Mouse (Mus musculus) hindbrain, embryonic 10.5 days (tissue): ENCODE data around the gene Scube3. TPM values are rescaled to one million over a fixed set of nuclear protein-coding genes. Genes with fewer than 3 reads are reported as not detected.

Source experiments
- DNase-seq: peaks from one replicate; pipeline ENCODE4 v3.0.0-alpha.2; 2017; ENCODE audit warnings: low spot score
- H3K27ac ChIP-seq: fragments of 300-500 bp; sonication (generic); 2 replicates; pipeline ENCODE4 v1.5.1; 2016; ENCODE audit warnings: mild to moderate bottlenecking, moderate library complexity
- H3K27me3 ChIP-seq: fragments of 300-500 bp; sonication (generic); 2 replicates; pipeline ENCODE4 v1.6.1; 2016; ENCODE audit warnings: mild to moderate bottlenecking; ENCODE audit not compliant: poor library complexity, insufficient read depth, severe bottlenecking
- H3K36me3 ChIP-seq: fragments of 300-500 bp; sonication (generic); 2 replicates; pipeline ENCODE4 v1.6.1; 2016; ENCODE audit warnings: mild to moderate bottlenecking, moderate library complexity
- H3K4me1 ChIP-seq: fragments of 300-500 bp; sonication (generic); replicated peaks from 2 replicates; pipeline ENCODE4 v1.6.1; 2016; ENCODE audit warnings: mild to moderate bottlenecking
- H3K4me3 ChIP-seq: fragments of 300-500 bp; sonication (generic); 2 replicates; pipeline ENCODE4 v1.5.1; 2016; ENCODE audit warnings: mild to moderate bottlenecking, moderate library complexity
- H3K9me3 ChIP-seq: fragments of 300-500 bp; sonication (generic); 2 replicates; pipeline ENCODE4 v1.6.1; 2016; ENCODE audit warnings: mild to moderate bottlenecking, moderate library complexity
- WGBS: fragments of 180-500 bp; shearing (Covaris S2); methylation state at CpG from one replicate; pipeline ENCODE4 v1.1.7; 2016; 5-methylcytosine and 5-hydroxymethylcytosine counted together
- polyA plus RNA-seq: library from polyadenylated mRNA; unstranded; fragments of >200 nt; fragmentation: Nextera tagmentation; extraction: Ambion mirVana; gene quantifications from 2 replicates; pipeline ENCODE4 v1.2.1, GENCODE M21; 2016

Gene Scube3
- polyA plus RNA-seq, 1 experiment from 2014 or later = 10.7 TPM

DNA sequence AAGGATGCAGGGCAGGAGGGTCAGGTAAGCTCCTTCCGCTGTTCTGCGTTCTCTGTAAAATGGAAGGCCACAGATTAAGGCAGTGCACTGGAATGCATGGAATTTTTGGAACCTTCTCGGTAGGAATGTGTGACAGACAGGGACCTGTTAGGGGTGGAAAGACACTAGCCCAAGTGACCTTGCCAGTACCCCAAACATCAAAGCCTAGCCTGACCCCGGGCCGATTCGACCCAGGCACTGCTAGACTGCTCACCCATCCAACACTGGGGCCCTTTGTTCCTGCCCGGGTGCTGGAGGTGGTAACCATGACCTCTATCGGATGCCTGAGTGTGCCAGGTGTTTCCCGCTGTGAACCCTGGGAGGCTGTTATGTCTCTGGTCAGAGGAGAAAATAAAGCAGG, 3.3 kb upstream of the Scube3 start:
- Histone ChIP-seq H3K9me3 (no peaks in the 10 kb centered on the region), H3K36me3 (no peaks in the 10 kb centered on the region), H3K4me1 (peaks cover 59% of the 10 kb centered on the region), H3K27me3 (peaks cover 64% of the 10 kb centered on the region), H3K4me3 (no peak overlapping the region), H3K27ac (peak overlapping the region; percentile 10)
- 64% methylated on average over 9 of the region's 9 CpGs for WGBS
- DNase-seq = no peak

DNA sequence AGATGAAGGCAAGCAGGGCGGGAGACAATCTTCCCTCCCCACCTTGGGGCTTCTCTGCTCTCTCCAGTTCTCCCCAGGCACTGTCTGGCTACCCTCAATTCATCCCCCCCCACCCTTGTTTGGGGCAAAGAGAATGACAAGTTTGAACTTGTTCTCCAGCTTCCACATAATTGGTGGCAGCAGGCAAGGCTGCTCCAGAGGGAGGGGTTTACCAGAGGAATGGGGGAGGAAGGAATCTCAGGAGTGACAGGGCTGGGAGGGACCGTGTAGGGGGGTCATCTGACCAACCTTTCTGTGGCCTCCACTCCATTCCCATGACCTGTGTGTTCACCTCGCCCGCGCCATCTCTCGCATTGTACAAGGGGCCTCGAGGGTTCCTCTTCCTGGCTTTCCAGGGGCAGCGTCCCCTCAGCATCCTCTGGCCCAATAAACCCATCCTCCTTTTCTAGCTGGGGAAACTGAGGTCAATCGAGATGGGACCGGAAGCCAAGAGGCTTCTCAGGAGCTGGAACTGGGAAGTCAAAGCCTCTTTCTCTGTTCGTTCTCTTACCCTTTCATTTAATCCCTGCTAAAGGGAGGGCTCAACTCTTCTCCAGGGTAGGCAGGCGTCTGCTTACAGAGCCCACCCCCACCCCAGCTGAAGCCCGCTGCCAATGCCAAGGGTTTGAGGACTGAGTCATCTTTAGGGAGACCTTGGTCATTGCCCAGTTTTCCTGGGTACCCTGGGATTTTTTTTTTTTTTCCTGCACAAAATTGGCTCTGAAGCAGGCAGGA, 1.3 kb upstream of the Scube3 start:
- no peaks in the 10 kb centered on the region for H3K36me3 ChIP-seq
- 12% methylated on average over 13 of the region's 13 CpGs for WGBS
- H3K4me3 ChIP-seq = peak overlapping the region; percentile 94
- H3K9me3 ChIP-seq = no peaks in the 10 kb centered on the region
- peak; percentile 52 for DNase-seq
- peaks cover 61% of the 10 kb centered on the region for H3K27me3 ChIP-seq
- peak overlapping the region; percentile 98 for H3K27ac ChIP-seq
- H3K4me1 ChIP-seq = peaks cover 74% of the 10 kb centered on the region

DNA sequence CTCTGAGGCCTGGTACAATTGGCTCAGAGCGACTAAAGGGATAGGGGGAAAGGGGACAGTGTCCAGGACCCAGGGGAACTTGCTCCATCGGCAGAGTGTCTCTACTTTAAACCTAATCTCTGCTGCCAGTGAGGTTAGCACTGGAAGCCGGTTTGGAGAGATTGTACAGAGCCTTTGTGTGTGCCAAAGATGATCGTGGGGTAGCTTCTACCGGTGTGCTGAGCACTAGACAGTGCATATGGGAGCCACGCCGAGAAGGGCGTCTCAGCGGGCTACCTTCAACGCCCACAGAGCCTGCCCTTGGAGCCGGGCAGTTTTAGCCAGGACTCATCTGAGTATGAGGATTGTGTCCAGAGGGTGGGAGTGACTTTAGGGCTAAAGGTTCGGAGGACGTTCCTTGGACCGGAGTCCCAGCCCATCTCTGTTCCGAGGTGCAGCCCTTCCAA, 713 bp upstream of the Scube3 start:
- Histone ChIP-seq H3K9me3 (no peaks in the 10 kb centered on the region), H3K36me3 (no peaks in the 10 kb centered on the region), H3K4me3 (peak overlapping the region; percentile 94), H3K27ac (peak overlapping the region; percentile 98), H3K4me1 (peaks cover 78% of the 10 kb centered on the region), H3K27me3 (peaks cover 68% of the 10 kb centered on the region)
- under 1% methylated on average over 15 of the region's 15 CpGs for WGBS
- no peak for DNase-seq

DNA sequence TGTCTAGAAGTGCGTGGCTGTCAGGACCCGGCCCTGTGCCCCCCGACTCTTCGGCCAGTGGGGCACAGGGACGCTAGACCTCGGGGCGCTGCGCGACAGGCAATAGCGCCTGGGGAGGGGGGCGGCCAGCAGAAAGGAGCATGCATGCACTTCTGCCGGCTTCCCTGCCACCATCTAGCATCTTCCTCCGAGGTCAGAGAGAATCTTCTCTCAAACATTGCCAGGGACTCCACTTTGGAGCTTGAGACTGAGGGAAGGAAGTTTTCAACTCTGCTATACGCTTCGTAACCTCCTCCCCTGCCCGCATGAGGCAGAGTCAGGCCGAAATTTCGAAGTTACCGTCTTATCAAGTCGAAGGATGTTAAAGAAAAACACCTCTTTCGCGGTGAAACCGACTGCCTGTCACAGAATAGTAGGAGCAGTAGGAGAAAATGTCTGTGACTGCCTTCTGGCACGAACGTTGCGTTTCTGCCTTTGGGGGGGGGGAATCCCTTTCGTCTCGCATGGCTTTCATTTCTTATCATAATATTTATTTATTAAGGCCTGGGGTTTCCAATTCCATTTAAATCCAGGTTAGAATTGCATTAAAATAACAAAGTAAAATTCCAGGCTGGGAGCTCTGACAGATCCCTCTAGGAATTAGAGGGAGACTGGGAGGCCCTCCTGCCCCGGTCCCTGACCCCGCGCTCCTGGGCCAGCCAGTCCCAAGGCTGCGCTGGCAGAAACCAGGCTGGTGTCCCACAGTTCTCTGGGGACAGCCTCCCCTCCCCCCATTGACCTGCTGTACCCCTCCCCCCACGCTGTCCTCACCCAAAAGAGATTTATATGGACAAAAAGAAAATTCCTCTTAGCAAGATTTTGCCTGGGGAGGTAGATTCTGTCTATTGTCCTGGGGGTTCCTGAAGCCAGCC, 1.0 kb downstream of the Scube3 start:
- peak; percentile 66 for DNase-seq
- peak overlapping the region; percentile 94 for H3K4me3 ChIP-seq
- under 1% methylated on average over 33 of the region's 33 CpGs for WGBS
- peaks cover 5% of the 10 kb centered on the region for H3K36me3 ChIP-seq
- peaks cover 87% of the 10 kb centered on the region for H3K4me1 ChIP-seq
- H3K9me3 ChIP-seq = no peaks in the 10 kb centered on the region
- H3K27me3 ChIP-seq = peaks cover 64% of the 10 kb centered on the region
- peak overlapping the region; percentile 98 for H3K27ac ChIP-seq

DNA sequence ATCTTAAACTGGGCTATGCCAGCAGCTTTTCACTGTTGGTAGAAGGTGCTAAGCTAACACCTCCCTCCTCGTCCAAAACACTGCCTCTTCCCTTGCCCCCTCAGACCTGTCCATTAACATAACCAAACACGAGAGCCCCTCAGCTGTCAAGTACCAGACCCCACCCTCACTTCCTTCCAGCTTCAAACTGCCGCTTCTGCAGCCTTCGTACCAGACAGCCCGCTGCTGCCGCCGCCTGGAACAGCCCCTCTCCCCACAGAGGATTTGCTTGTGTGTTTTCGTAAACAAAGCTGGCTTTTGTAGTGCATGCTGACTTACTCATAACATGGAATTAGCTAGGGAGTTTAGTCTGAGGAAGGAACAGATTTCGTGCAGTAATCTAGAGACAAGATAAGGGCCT, 1.8 kb downstream of the Scube3 start:
- peaks cover 58% of the 10 kb centered on the region for H3K27me3 ChIP-seq
- peak overlapping the region; percentile 94 for H3K4me3 ChIP-seq
- peak; percentile 56 for DNase-seq
- H3K9me3 ChIP-seq = no peaks in the 10 kb centered on the region
- H3K27ac ChIP-seq = peak overlapping the region; percentile 98
- WGBS = 1% methylated on average over 9 of the region's 9 CpGs
- peaks cover 92% of the 10 kb centered on the region for H3K4me1 ChIP-seq
- peaks cover 13% of the 10 kb centered on the region for H3K36me3 ChIP-seq

DNA sequence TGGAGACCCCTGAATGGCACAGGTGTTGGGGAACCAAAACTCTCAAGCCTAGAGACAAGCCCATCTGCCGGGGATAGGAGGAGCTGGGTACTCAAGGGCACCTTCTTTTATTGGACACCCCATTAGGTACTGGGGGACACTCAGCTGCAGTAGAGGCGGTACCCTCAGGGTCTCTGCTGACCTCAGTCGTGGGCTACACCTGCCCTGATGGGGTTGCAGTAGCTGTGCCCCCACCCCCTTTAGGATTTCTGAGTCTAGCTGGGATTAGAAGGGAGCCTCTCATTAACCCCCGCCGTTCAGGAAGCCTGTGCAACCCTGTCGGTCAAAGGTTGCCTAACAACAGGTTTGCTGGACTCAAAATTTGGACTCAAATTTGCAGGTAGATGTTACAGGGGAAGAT, 2.3 kb downstream of the Scube3 start:
- H3K27me3 ChIP-seq = peaks cover 53% of the 10 kb centered on the region
- DNase-seq = no peak
- 4% methylated on average over 6 of the region's 6 CpGs for WGBS
- peak overlapping the region; percentile 94 for H3K4me3 ChIP-seq
- no peaks in the 10 kb centered on the region for H3K9me3 ChIP-seq
- H3K4me1 ChIP-seq = peaks cover 93% of the 10 kb centered on the region
- peaks cover 18% of the 10 kb centered on the region for H3K36me3 ChIP-seq
- H3K27ac ChIP-seq = peak overlapping the region; percentile 98

DNA sequence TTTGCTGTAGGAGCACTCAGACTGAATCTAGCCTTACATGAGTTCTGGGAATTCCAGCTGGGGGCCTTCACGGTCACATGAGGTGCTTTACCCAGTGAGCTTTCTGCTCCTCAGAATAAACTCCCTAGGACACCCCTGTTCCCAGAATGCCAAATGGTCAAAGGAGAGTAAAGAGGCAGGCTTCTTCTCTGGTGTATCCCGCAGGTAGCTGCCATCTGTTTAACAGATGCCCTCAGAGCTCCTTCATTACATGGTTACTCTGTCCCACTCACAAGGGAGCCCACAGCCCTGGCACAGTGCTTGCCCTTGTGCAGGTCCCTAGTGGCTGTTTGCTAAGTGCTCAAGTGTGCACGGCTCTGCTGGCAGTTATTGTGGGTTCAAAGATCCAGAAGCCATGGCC, 6.3 kb downstream of the Scube3 start:
- no peaks in the 10 kb centered on the region for H3K9me3 ChIP-seq
- 79% methylated on average over 3 of the region's 3 CpGs for WGBS
- peaks cover 31% of the 10 kb centered on the region for H3K36me3 ChIP-seq
- DNase-seq = no peak
- 0 out of 2 replicates have a peak overlapping the region, but pooled peaks have one; percentile 74 for H3K27ac ChIP-seq
- H3K4me1 ChIP-seq = peaks cover 79% of the 10 kb centered on the region
- peaks cover 25% of the 10 kb centered on the region for H3K27me3 ChIP-seq
- H3K4me3 ChIP-seq = no peak overlapping the region

DNA sequence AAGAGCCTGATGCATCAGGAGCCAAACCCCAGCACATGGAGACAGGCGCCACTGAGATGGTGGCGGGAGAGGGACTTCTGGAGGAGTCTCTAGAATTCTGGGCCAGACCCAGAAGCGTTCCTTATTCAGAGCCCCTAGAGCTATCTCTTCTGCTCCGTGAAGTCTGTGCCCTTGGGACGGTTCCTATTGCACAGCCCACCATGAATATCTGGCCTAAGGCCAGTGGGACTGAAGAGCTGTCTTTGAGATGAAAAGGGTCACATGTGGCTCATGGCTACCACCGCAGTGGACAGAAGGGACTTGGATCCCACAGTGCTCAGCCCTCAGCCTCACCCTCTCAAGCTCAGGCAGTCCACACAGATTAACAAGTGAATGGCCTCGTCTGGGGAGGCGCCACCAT, 7.8 kb downstream of the Scube3 start:
- Histone ChIP-seq H3K9me3 (no peaks in the 10 kb centered on the region), H3K4me1 (peaks cover 64% of the 10 kb centered on the region), H3K4me3 (no peak overlapping the region), H3K27ac (peak overlapping the region; percentile 19; the same call in 1 of the 2 replicates), H3K27me3 (peaks cover 16% of the 10 kb centered on the region; the same call in 1 of the 2 replicates), H3K36me3 (peaks cover 44% of the 10 kb centered on the region)
- 69% methylated on average over 8 of the region's 8 CpGs for WGBS
- no peak for DNase-seq

DNA sequence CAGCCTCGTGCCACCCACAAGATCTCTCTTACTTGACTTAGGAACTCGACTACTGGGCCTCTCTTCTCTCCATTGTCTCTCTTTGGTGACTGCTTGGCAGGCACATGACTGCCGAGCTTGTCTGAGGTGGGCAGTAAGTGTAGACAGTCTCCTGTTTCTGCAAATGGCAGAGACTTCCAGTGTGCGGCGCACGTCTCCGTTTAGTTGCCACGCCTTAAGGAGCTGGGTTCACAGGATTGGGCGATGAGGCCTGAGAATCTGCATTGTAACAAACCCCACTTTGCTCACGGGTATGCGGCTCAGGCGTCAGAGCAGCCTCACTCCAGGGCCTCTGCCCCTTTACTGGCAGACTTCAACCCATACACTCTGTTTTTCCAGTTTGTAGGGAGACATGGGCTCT, 8.5 kb downstream of the Scube3 start:
- Histone ChIP-seq H3K4me1 (peaks cover 57% of the 10 kb centered on the region), H3K4me3 (no peak overlapping the region), H3K36me3 (peaks cover 51% of the 10 kb centered on the region), H3K27ac (no peak overlapping the region), H3K9me3 (no peaks in the 10 kb centered on the region), H3K27me3 (peaks cover 14% of the 10 kb centered on the region; the same call in 1 of the 2 replicates)
- DNase-seq = no peak
- WGBS = 73% methylated on average over 12 of the region's 12 CpGs

DNA sequence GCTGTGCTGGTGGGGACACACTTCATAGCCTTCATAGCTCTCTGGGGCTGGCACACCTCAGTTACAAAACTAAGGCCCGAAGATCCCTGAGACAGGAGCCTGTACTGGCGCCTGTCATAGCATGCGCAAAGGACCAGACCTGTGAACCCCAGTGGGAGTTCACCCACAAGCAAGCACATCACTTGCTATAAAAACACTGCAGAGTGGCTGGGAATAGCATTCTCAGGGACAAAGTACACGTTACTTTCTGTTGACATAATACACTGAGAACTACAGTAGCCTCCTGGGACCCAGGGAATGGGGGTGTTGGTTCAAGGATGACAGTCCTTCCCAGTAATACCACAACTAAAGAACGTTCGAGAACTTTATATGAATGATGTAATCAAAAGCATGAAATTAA, 11.2 kb downstream of the Scube3 start:
- Histone ChIP-seq H3K4me3 (no peak overlapping the region), H3K27ac (no peak overlapping the region), H3K27me3 (peaks cover 23% of the 10 kb centered on the region), H3K36me3 (peaks cover 72% of the 10 kb centered on the region), H3K4me1 (peaks cover 44% of the 10 kb centered on the region), H3K9me3 (no peaks in the 10 kb centered on the region)
- 84% methylated on average over 6 of the region's 6 CpGs for WGBS
- DNase-seq = no peak

DNA sequence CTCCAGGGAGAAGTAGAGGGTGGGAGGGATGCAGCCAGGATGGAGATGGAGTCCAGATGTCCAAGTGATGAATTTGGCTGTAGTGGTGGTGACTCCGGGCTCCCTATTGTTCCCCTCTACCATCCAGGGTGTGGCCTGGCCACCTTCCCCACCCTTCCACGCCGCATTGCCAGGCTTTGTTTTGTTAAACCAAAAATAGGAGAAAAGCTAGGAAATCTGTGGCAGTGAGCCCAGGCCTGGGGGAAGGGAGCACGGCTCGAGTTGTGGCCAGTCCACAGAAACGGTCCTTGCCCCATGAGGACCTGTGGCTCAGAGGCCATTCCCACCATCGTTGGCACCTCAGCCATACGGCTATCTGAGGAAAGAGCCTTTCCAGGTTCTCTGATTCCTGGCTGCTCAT, 13.0 kb downstream of the Scube3 start:
- no peak for DNase-seq
- H3K9me3 ChIP-seq = no peaks in the 10 kb centered on the region
- no peak overlapping the region for H3K27ac ChIP-seq
- peaks cover 42% of the 10 kb centered on the region for H3K27me3 ChIP-seq
- no peak overlapping the region for H3K4me3 ChIP-seq
- H3K4me1 ChIP-seq = peaks cover 43% of the 10 kb centered on the region
- H3K36me3 ChIP-seq = peaks cover 78% of the 10 kb centered on the region
- WGBS = 90% methylated on average over 8 of the region's 8 CpGs

DNA sequence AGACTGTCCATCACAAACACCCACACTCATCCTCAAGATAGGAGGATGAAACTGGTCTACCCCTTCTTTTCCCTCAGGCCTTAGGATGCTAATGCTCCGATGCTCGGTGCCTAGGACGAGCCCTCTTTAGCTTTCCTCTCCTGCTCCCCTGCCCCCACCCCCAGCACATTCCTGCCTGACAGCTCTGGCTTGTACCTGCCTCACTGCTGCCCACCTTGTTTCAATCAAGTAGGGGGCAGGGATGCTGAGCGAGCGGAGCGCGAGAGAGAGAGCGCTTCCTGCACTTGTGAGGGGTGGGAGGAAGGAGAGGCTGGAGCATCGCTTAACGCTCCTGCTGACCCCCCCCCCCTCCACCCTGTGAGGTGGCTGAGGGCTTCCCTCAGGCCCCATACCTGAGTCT, 18.4 kb downstream of the Scube3 start:
- no peaks in the 10 kb centered on the region for H3K9me3 ChIP-seq
- H3K27ac ChIP-seq = no peak overlapping the region
- H3K4me1 ChIP-seq = peaks cover 55% of the 10 kb centered on the region
- DNase-seq = no peak
- WGBS = 26% methylated on average over 10 of the region's 10 CpGs
- no peak overlapping the region for H3K4me3 ChIP-seq
- peaks cover 100% of the 10 kb centered on the region for H3K36me3 ChIP-seq
- H3K27me3 ChIP-seq = peaks cover 79% of the 10 kb centered on the region
